Mouse (Mus musculus) kidney, embryonic 14.5 days (tissue): ENCODE measurements around the gene Tapbpl. TPM values are rescaled to one million over a fixed set of nuclear protein-coding genes. Genes with fewer than 3 reads are reported as not detected.

Experiments
- ATAC-seq: fragments of 200-750 bp; cut with Nextera tagmentation; 2 replicates; pipeline ENCODE4 v1.8.0; 2017; ENCODE audit warnings: moderate number of reproducible peaks, mild to moderate bottlenecking, moderate TSS enrichment, moderate library complexity; ENCODE audit not compliant: low FRiP score, low TSS enrichment
- H3K27ac ChIP-seq: fragments of 300-500 bp; sonication (generic); 2 replicates; pipeline ENCODE4 v1.5.1; 2014; ENCODE audit warnings: low read depth, mild to moderate bottlenecking, low read length, moderate library complexity, mixed read lengths
- H3K27me3 ChIP-seq: fragments of 300-500 bp; sonication (generic); 2 replicates; pipeline ENCODE4 v1.6.1; 2014; ENCODE audit warnings: mild to moderate bottlenecking, low read length; ENCODE audit not compliant: control insufficient read depth, insufficient read depth
- H3K36me3 ChIP-seq: fragments of 300-500 bp; sonication (generic); 2 replicates; pipeline ENCODE4 v1.6.1; 2014; ENCODE audit warnings: low read length, mixed read lengths; ENCODE audit not compliant: control insufficient read depth, insufficient read depth
- H3K4me1 ChIP-seq: fragments of 300-500 bp; sonication (generic); 2 replicates; pipeline ENCODE4 v1.6.1; 2014; ENCODE audit warnings: low read length, mixed read lengths; ENCODE audit not compliant: control insufficient read depth, insufficient read depth
- H3K4me2 ChIP-seq: fragments of 300-500 bp; sonication (generic); replicated peaks from 2 replicates; pipeline ENCODE4 v1.6.1; 2014; ENCODE audit warnings: low read depth, mild to moderate bottlenecking, low read length
- H3K4me3 ChIP-seq: fragments of 300-500 bp; sonication (generic); 2 replicates; pipeline ENCODE4 v1.5.1; 2014; ENCODE audit warnings: mild to moderate bottlenecking, low read length
- H3K9ac ChIP-seq: fragments of 300-500 bp; sonication (generic); 2 replicates; pipeline ENCODE4 v1.6.1; 2014; ENCODE audit warnings: low read depth, mild to moderate bottlenecking, low read length, moderate library complexity
- H3K9me3 ChIP-seq: fragments of 300-500 bp; sonication (generic); 2 replicates; pipeline ENCODE4 v1.6.1; 2016; ENCODE audit warnings: low read length; ENCODE audit not compliant: control insufficient read depth
- WGBS: fragments of 180-500 bp; shearing (Covaris S2); extraction: QIAGEN DNeasy Blood & Tissue Kit; methylation state at CpG from one replicate; pipeline ENCODE4 v1.1.7; 2014; 5-methylcytosine and 5-hydroxymethylcytosine counted together
- polyA plus RNA-seq: library from polyadenylated mRNA; unstranded; fragments of >200 nt; fragmentation: Nextera tagmentation; extraction: Ambion mirVana; gene quantifications from 2 replicates; pipeline ENCODE4 v1.2.1, GENCODE M21; 2014

Gene Tapbpl
- polyA plus RNA-seq, 1 experiment from 2014 or later = 4.5 TPM

- Histone ChIP-seq H3K27me3 (no peaks in the 10 kb centered on the region), H3K4me3 (no peak overlapping the region), H3K4me2 (no peak overlapping the region), H3K27ac (no peak overlapping the region), H3K9me3 (no peaks in the 10 kb centered on the region), H3K4me1 (no peaks in the 10 kb centered on the region), H3K36me3 (peaks cover 19% of the 10 kb centered on the region), H3K9ac (no peak overlapping the region)
- 30% methylated on average over 1 of the region's 1 CpGs for WGBS
- ATAC-seq = no peak
Measured at GRCm38 (mm10) chr6:125195541-125196075, 36.1 kb downstream of the Tapbpl start.

- no peaks in the 10 kb centered on the region for H3K27me3 ChIP-seq
- H3K4me3 ChIP-seq = no peak overlapping the region
- no peak for ATAC-seq
- no peak overlapping the region for H3K27ac ChIP-seq
- H3K9me3 ChIP-seq = no peaks in the 10 kb centered on the region
- H3K36me3 ChIP-seq = peaks cover 32% of the 10 kb centered on the region
- WGBS = 57% methylated on average over 7 of the region's 7 CpGs
- H3K9ac ChIP-seq = no peak overlapping the region
- H3K4me2 ChIP-seq = peak overlapping the region; percentile 63; the same call in 1 of the 2 replicates
- peaks cover 6% of the 10 kb centered on the region; the same call in 1 of the 2 replicates for H3K4me1 ChIP-seq
Measured at GRCm38 (mm10) chr6:125193390-125193789, 38.3 kb downstream of the Tapbpl start.

GRCm38 (mm10) chr6:125192841-125193240 is 38.8 kb downstream of the Tapbpl start:
- H3K9me3 ChIP-seq = no peaks in the 10 kb centered on the region
- peak overlapping the region; percentile 81 for H3K9ac ChIP-seq
- WGBS = 38% methylated on average over 5 of the region's 5 CpGs
- no peaks in the 10 kb centered on the region for H3K27me3 ChIP-seq
- ATAC-seq = no peak
- H3K4me2 ChIP-seq = peak overlapping the region; percentile 63
- peaks cover 6% of the 10 kb centered on the region; the same call in 1 of the 2 replicates for H3K4me1 ChIP-seq
- H3K4me3 ChIP-seq = peak overlapping the region; percentile 79
- peak overlapping the region; percentile 100; the same call in 1 of the 2 replicates for H3K27ac ChIP-seq
- H3K36me3 ChIP-seq = peaks cover 38% of the 10 kb centered on the region

GRCm38 (mm10) chr6:125192016-125192714 is 39.5 kb downstream of the Tapbpl start:
- H3K27me3 ChIP-seq = no peaks in the 10 kb centered on the region
- H3K9me3 ChIP-seq = no peaks in the 10 kb centered on the region
- ATAC-seq = peak; percentile 93
- H3K36me3 ChIP-seq = peaks cover 45% of the 10 kb centered on the region
- H3K27ac ChIP-seq = peak overlapping the region; percentile 100
- peak overlapping the region; percentile 79 for H3K4me3 ChIP-seq
- H3K4me2 ChIP-seq = peak overlapping the region; percentile 63
- peak overlapping the region; percentile 81 for H3K9ac ChIP-seq
- peaks cover 6% of the 10 kb centered on the region; the same call in 1 of the 2 replicates for H3K4me1 ChIP-seq
- WGBS = under 1% methylated on average over 34 of the region's 34 CpGs

- Histone ChIP-seq H3K36me3 (peaks cover 52% of the 10 kb centered on the region), H3K27ac (peak within 1 kb of the TSS; percentile 100), H3K4me3 (peak within 1 kb of the TSS; percentile 79), H3K4me2 (peak within 1 kb of the TSS; percentile 63), H3K27me3 (no peaks in the 10 kb centered on the region), H3K4me1 (peaks cover 6% of the 10 kb centered on the region; the same call in 1 of the 2 replicates), H3K9me3 (no peaks in the 10 kb centered on the region), H3K9ac (peak within 1 kb of the TSS; percentile 81)
- under 1% methylated on average over 54 of the region's 54 CpGs for WGBS
- ATAC-seq = peak; percentile 96
Measured at GRCm38 (mm10) chr6:125191332-125192015, 40.2 kb downstream of the Tapbpl start, which contains the start of the genes Ncapd2 and Mrpl51. Gene Ncapd2, minus strand, starts transcription at chr6:125191701. Gene Mrpl51, plus strand, starts transcription at chr6:125191801.

GRCm38 (mm10) chr6:125190816-125191215 is 40.8 kb downstream of the Tapbpl start:
- H3K9me3 ChIP-seq = no peaks in the 10 kb centered on the region
- H3K27me3 ChIP-seq = no peaks in the 10 kb centered on the region
- peak overlapping the region; percentile 81 for H3K9ac ChIP-seq
- H3K4me1 ChIP-seq = peaks cover 6% of the 10 kb centered on the region; the same call in 1 of the 2 replicates
- ATAC-seq = no peak
- peaks cover 58% of the 10 kb centered on the region for H3K36me3 ChIP-seq
- H3K4me2 ChIP-seq = peak overlapping the region; percentile 59
- peak overlapping the region; percentile 100 for H3K27ac ChIP-seq
- H3K4me3 ChIP-seq = peak overlapping the region; percentile 79

- H3K9me3 ChIP-seq = no peaks in the 10 kb centered on the region
- H3K4me3 ChIP-seq = no peak overlapping the region
- ATAC-seq = no peak
- no peak overlapping the region for H3K27ac ChIP-seq
- H3K27me3 ChIP-seq = no peaks in the 10 kb centered on the region
- H3K4me2 ChIP-seq = no peak overlapping the region
- 87% methylated on average over 10 of the region's 10 CpGs for WGBS
- peaks cover 86% of the 10 kb centered on the region for H3K36me3 ChIP-seq
- no peak overlapping the region for H3K9ac ChIP-seq
- H3K4me1 ChIP-seq = peaks cover 6% of the 10 kb centered on the region; the same call in 1 of the 2 replicates
Measured at GRCm38 (mm10) chr6:125186203-125186602, 45.5 kb downstream of the Tapbpl start.

- 90% methylated on average over 5 of the region's 5 CpGs for WGBS
- Histone ChIP-seq H3K4me2 (no peak overlapping the region), H3K4me3 (no peak overlapping the region), H3K9ac (no peak overlapping the region), H3K36me3 (peaks cover 100% of the 10 kb centered on the region), H3K4me1 (no peaks in the 10 kb centered on the region), H3K27me3 (no peaks in the 10 kb centered on the region), H3K9me3 (no peaks in the 10 kb centered on the region), H3K27ac (no peak overlapping the region)
- no peak for ATAC-seq
Measured at GRCm38 (mm10) chr6:125182133-125182532, 49.5 kb downstream of the Tapbpl start.
